Comparison of ENCODE assay signal across 9 mouse cellular contexts in the genomic region with DNA sequence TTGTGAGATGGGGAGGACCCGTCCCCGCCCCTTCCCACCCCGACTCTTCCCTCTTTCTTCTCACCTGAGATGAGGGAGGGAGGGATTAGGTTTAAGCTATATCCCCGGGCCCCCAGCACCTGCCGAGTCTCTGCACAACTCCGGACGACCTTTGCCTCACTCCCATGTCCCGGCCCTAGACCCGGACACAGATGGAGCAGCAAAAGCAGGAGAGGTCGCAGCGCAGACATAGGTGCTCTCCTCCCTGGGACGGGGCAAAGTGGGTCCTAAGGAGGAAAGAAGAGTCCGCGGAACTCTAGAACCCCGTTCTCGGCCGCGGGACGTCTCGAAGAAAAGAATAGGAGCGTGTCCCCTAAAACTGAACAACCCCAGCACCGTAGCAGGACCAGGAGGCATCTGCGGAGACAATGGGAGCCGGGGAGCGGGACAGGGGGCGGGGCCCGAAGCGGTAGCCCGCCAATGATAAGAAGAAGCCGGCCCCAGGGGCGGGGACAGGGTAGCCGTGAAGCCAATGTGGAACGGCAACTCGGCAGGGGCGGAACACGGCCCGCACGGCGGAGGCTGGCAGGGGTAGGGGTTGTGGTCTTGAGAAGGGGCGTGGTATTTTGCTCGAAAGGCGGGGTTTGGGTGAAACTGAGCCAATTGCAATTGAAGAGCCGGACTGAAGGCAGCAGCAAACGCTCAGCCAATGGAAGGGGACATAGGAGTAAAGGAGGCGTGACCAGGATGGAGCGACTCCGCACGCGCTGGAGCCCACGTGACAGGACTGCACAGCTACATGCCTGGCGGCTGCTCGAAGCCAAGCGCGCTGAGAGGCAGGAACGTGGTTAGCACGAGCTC. TPM values are rescaled to one million over a fixed set of nuclear protein-coding genes. Genes with fewer than 3 reads are reported as not detected.
DNase-seq lines count a peak whose midpoint lies in the region; ATAC-seq and TF ChIP-seq lines count a peak whose summit lies in the region.
"Had no signal": no experiment of that assay in that cellular context is flagged by ENCODE, and none has a peak within 500 bp of the region (broad histone marks: within the 10 kb centered on the region; RNA-seq: fewer than 3 reads in every experiment).

A gene (minus strand): TSS at position 374 of the 840 bp plus-strand sequence.
A gene (minus strand): TSS at position 421 of the 840 bp plus-strand sequence.
A gene (plus strand): TSS at position 656 of the 840 bp plus-strand sequence.

- H3K27ac ChIP-seq in lung, embryonic 16.5 days (ENCODE audit: low read length): 0 out of 2 replicates have a peak within 1 kb of the TSS, but pooled peaks have one; percentile 13
- no peak within 1 kb of the TSS for H3K27ac ChIP-seq in olfactory bulb, adult 2 months (ENCODE audit: insufficient read depth, low read depth, low read length)

- peak within 1 kb of the TSS; percentile 75 for H3K9ac ChIP-seq in lung, embryonic 16.5 days (ENCODE audit: low read length)

- ATAC-seq in lung, embryonic 16.5 days (ENCODE audit: low read depth): peak; percentile 99

- no peak for TF ChIP-seq CTCF in olfactory bulb, adult 2 months (IDR thresholded peaks at IDR 0.05; ENCODE audit: insufficient read depth, low read depth, low read length)

- peak within 1 kb of the TSS; percentile 75 for H3K4me3 ChIP-seq in lung, embryonic 16.5 days (ENCODE audit: low read length)
- peak within 1 kb of the TSS; percentile 48 for H3K4me3 ChIP-seq in olfactory bulb, adult 2 months (ENCODE audit: insufficient read depth, low read depth, low read length)

- 0 out of 2 replicates have a peak, but pooled peaks cover 2% of the 10 kb centered on the region for H3K27me3 ChIP-seq in lung, embryonic 16.5 days (ENCODE audit: control insufficient read depth, insufficient read depth, low read depth, low read length)

- H3K4me1 ChIP-seq in lung, embryonic 16.5 days (replicated peaks; ENCODE audit: control insufficient read depth, insufficient read depth, low read length): peaks cover 19% of the 10 kb centered on the region
- peaks cover 16% of the 10 kb centered on the region for H3K4me1 ChIP-seq in olfactory bulb, adult 2 months (ENCODE audit: control insufficient read depth, insufficient read depth, low read length)

- under 1% methylated on average over 56 of the region's 56 CpGs for WGBS in lung, embryonic 16.5 days
- under 1% methylated on average over 56 of the region's 56 CpGs for WGBS in olfactory bulb, adult 2 months

- TF ChIP-seq POLR2A in olfactory bulb, adult 2 months (IDR thresholded peaks at IDR 0.05; ENCODE audit: insufficient read depth, low read depth, low read length): no peak

- peaks cover 8% of the 10 kb centered on the region for H3K9me3 ChIP-seq in lung, embryonic 16.5 days (ENCODE audit: control insufficient read depth, low read length)

- H3K36me3 ChIP-seq in lung, embryonic 16.5 days (ENCODE audit: control insufficient read depth, insufficient read depth, low read length): 0 out of 2 replicates have a peak, but pooled peaks cover 2% of the 10 kb centered on the region

- H3K4me2 ChIP-seq in lung, embryonic 16.5 days (ENCODE audit: low read depth, low read length): peak within 1 kb of the TSS; percentile 89

- peak; percentile 100 for DNase-seq in R1 (ENCODE audit: low read depth, low spot score)
- DNase-seq in cerebellum, adult 9-11 months: peak; percentile 58
- peak; percentile 99 for DNase-seq in forelimb bud, embryonic 11.5 days (ENCODE audit: low read depth, low spot score)
- peak; percentile 87 for DNase-seq in heart, postnatal 4 days
- DNase-seq in layer of hippocampus, adult 8-10 months (ENCODE audit: low spot score in 2 of 2): peak; percentile 63 to 66
- peak; percentile 97 for DNase-seq in testis, postnatal 14 days (ENCODE audit: low spot score)

RNA-seq across cellular contexts. Expression of the first gene that starts in this region (rescaled TPM):
- not detected for total RNA-seq in heart, postnatal 4 days (2021)
- not detected for total RNA-seq in layer of hippocampus, adult 8-10 months (2022)
- polyA plus RNA-seq in lung, embryonic 16.5 days (2015; fragmentation: Nextera tagmentation; extraction: Ambion mirVana): 0.13 and 0.19 TPM in 2 replicates
- polyA plus RNA-seq in olfactory bulb, adult 2 months (2012; ENCODE audit: insufficient read depth, insufficient read length, low replicate concordance, missing spikeins): not detected in 2 replicates
- polyA plus RNA-seq: large intestine, adult 2 months had no signal

RNA-seq across cellular contexts. Expression of the second gene that starts in this region (rescaled TPM):
- 1 to 10 TPM; 2.3 to 2.5 TPM for total RNA-seq in heart, postnatal 4 days (2021)
- 1 to 10 TPM; 1.5 to 2.2 (median 1.8) TPM for total RNA-seq in layer of hippocampus, adult 8-10 months (2022)
- 16.7 and 17.1 TPM in 2 replicates for polyA plus RNA-seq in lung, embryonic 16.5 days (2015; fragmentation: Nextera tagmentation; extraction: Ambion mirVana)
- not detected in 2 replicates for polyA plus RNA-seq in olfactory bulb, adult 2 months (2012; ENCODE audit: insufficient read depth, insufficient read length, low replicate concordance, missing spikeins)

RNA-seq across cellular contexts. Expression of the third gene that starts in this region (rescaled TPM):
- total RNA-seq in heart, postnatal 4 days (2021): 1 to 10 TPM in 1 of 2 experiments, under 1 TPM in 1; 0.26 to 1.3 TPM
- 1 to 10 TPM in 2 of 4 experiments, under 1 TPM in 2; 0.33 to 2.7 (median 1.1) TPM for total RNA-seq in layer of hippocampus, adult 8-10 months (2022)
- 3.5 and 4.4 TPM in 2 replicates for polyA plus RNA-seq in lung, embryonic 16.5 days (2015; fragmentation: Nextera tagmentation; extraction: Ambion mirVana)
- polyA plus RNA-seq in olfactory bulb, adult 2 months (2012; ENCODE audit: insufficient read depth, insufficient read length, low replicate concordance, missing spikeins): not detected in 2 replicates

Comparison
In these comparisons a context has a peak if more than half of its experiments do, and no peak if none do; other contexts are left out.
1. RNA of the second gene that starts in this region (polyA plus RNA-seq): 16.7 to 17.1 TPM in lung, embryonic 16.5 days; not detected in olfactory bulb, adult 2 months; every median in the first group is over 10 times any median in the second.
2. Peak in every context shown above with its lines, with median percentiles within 50 percentile points of each other: DNase-seq.